Mouse (Mus musculus): ENCODE results near the gene Mink1.

DNA sequence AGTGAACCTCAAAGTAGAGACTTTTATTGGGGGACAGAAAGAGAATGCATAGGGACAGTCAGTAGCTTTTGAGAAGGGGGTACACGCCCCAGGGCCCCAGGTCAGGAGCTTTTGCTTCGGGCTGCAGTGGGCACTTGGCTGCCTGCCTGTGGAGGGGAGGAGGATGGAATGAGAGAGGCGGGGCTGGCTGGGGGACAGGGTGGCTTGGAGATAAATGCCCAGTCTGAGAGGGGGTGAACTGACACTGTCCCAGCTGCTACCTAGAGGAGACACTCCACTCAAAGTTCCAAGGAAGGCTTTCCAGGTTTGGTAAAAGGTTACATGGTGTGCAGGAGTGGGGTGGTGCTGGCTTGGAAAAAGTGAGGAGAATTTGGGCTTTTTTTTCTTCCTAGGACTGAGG lies 94.3 kb downstream of the Mink1 start, which contains the start of gene Eno3:
- no peak for TF ChIP-seq ZNF384 (IDR thresholded peaks at IDR 0.05; ENCODE audit: low read depth, low read length)
- TF ChIP-seq MAFK (IDR thresholded peaks at IDR 0.05; ENCODE audit: insufficient read depth, low read depth, low read length) = no peak
- no peak for TF ChIP-seq ZC3H11A (IDR thresholded peaks at IDR 0.05; ENCODE audit: borderline replicate concordance, low read depth, low read length)
- no peak for TF ChIP-seq CHD2 (IDR thresholded peaks at IDR 0.05; ENCODE audit: low read depth, low read length)
- no peak for TF ChIP-seq HCFC1 (IDR thresholded peaks at IDR 0.05; ENCODE audit: borderline replicate concordance, insufficient read depth, low read length)

Measured in ES-E14 (cell line).